Mouse (Mus musculus) CH12.LX (cell line): ENCODE results near the gene Arcn1.

Source experiments
- CHD2 ChIP-seq: IDR thresholded peaks from 2 replicates; pipeline ENCODE4 v1.6.1; 2011; ENCODE audit warnings: low read length, improper control_type of control experiment
- CTCF ChIP-seq, 2 experiments: IDR thresholded peaks in 1 of 2; conservative IDR thresholded peaks in 1 of 2; 2 replicates each; pipeline ENCODE4 v1.5.1; 2011 to 2012; ENCODE audit warnings: low read depth in 2 of 2, low read length in 2 of 2, improper control_type of control experiment in 1 of 2, inconsistent platforms in 1 of 2, mild to moderate bottlenecking in 1 of 2, moderate library complexity in 1 of 2
- ETS1 ChIP-seq: conservative IDR thresholded peaks from 2 replicates; pipeline ENCODE4 v1.6.1; 2012; ENCODE audit warnings: low read depth, mild to moderate bottlenecking, inconsistent platforms, low read length, improper control_type of control experiment, moderate library complexity
- PAX5 ChIP-seq: IDR thresholded peaks from 2 replicates; pipeline ENCODE4 v1.6.1; 2012; ENCODE audit warnings: low read length, inconsistent platforms, mixed read lengths
- POLR2A ChIP-seq: IDR thresholded peaks from 2 replicates; pipeline ENCODE4 v1.6.1; 2011; ENCODE audit warnings: low read depth, mild to moderate bottlenecking, improper control_type of control experiment, low read length
- ZKSCAN1 ChIP-seq: IDR thresholded peaks from 2 replicates; pipeline ENCODE4 v1.6.1; 2012; ENCODE audit warnings: low read depth, inconsistent platforms, low read length, improper control_type of control experiment, borderline replicate concordance

GRCm38 (mm10) chr9:44760873-44761272 lies 6.8 kb downstream of the Arcn1 start:
- TF ChIP-seq PAX5 (no peak), CHD2 (no peak), CTCF (conservative IDR thresholded peaks at IDR 0.05 in 1 of 2, IDR thresholded peaks at IDR 0.05 in 1 of 2; ENCODE audit: low read depth in 2 of 2, low read length in 2 of 2) (no peak), ETS1 (no peak), POLR2A (no peak), ZKSCAN1 (no peak)
